Mouse (Mus musculus): ENCODE results near the gene Ccdc151. TPM values are rescaled to one million over a fixed set of nuclear protein-coding genes. Genes with fewer than 3 reads are reported as not detected.

The Ccdc151 gene
- polyA plus RNA-seq, 1 experiment from 2014 or later, result 3.5 TPM

- Histone ChIP-seq H3K4me1 (ENCODE audit: control insufficient read depth, insufficient read depth, low read length) (peaks cover 5% of the 10 kb centered on the region; the same call in 1 of the 2 replicates), H3K27ac (ENCODE audit: low read depth, low read length) (no peak overlapping the region), H3K9ac (ENCODE audit: low read length) (no peak overlapping the region), H3K9me3 (ENCODE audit: control insufficient read depth, low read length) (no peaks in the 10 kb centered on the region), H3K4me2 (ENCODE audit: low read depth) (no peak overlapping the region), H3K36me3 (ENCODE audit: control insufficient read depth, insufficient read depth, low read length) (peaks cover 2% of the 10 kb centered on the region), H3K4me3 (ENCODE audit: low read depth, low read length) (no peak overlapping the region), H3K27me3 (ENCODE audit: control insufficient read depth, insufficient read depth, low read length) (no peaks in the 10 kb centered on the region)
- 87% methylated on average over 10 of the region's 10 CpGs for WGBS
- ATAC-seq (ENCODE audit: insufficient read depth, low FRiP score, low TSS enrichment), result no peak
- DNase-seq (ENCODE audit: low spot score), result no peak
Measured at GRCm38 (mm10) chr9:22037826-22038225, 35.4 kb upstream of the Ccdc151 start.

DNA sequence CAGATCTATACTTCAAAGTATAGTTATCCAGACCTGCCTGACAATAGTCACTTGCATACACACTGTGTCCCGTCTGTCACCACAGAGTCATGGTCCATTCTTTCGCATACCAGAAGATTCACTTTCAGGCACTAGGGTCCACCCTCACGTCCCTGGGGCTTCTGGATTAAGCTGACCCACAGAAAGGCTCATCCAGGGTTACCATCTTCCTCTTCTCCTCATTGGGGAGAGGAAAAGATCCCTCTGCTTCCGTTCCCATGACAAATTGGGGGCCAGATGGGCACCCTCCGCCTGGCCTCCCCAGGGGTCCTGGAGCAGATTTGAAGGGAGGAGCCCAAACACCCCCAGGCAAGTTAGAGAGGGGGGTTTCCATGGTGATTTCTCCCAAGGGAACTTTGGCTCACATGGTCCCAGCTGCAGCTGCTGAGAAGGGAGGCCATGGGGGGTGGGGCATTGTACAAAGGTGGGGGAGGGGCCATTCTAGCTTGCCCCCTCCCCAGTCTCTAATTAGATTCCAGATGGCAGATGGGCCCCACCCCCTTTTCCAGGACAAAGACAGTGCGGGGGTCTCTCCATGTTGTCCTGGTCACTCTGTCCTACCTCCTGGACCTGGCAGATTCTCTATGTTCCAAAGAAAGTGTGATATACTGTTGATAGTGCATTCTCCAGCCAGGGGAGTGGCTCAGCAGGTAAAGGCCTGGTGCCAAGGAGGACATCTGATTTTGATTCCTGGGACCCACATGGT lies 33.0 kb upstream of the Ccdc151 start:
- Histone ChIP-seq H3K4me2 (ENCODE audit: low read depth) (no peak overlapping the region), H3K9ac (ENCODE audit: low read length) (no peak overlapping the region), H3K9me3 (ENCODE audit: control insufficient read depth, low read length) (no peaks in the 10 kb centered on the region), H3K36me3 (ENCODE audit: control insufficient read depth, insufficient read depth, low read length) (peaks cover 3% of the 10 kb centered on the region), H3K27me3 (ENCODE audit: control insufficient read depth, insufficient read depth, low read length) (no peaks in the 10 kb centered on the region), H3K27ac (ENCODE audit: low read depth, low read length) (peak overlapping the region; percentile 73), H3K4me1 (ENCODE audit: control insufficient read depth, insufficient read depth, low read length) (peaks cover 5% of the 10 kb centered on the region; the same call in 1 of the 2 replicates), H3K4me3 (ENCODE audit: low read depth, low read length) (no peak overlapping the region)
- DNase-seq (ENCODE audit: low spot score) (peak; percentile 70), ATAC-seq (ENCODE audit: insufficient read depth, low FRiP score, low TSS enrichment) (peak; percentile 63)
- WGBS, result 38% methylated on average over 6 of the region's 6 CpGs

GRCm38 (mm10) chr9:22030386-22030785 lies 28.0 kb upstream of the Ccdc151 start:
- 93% methylated on average over 9 of the region's 9 CpGs for WGBS
- ATAC-seq (ENCODE audit: insufficient read depth, low FRiP score, low TSS enrichment), result no peak
- Histone ChIP-seq H3K27me3 (ENCODE audit: control insufficient read depth, insufficient read depth, low read length) (no peaks in the 10 kb centered on the region), H3K4me2 (ENCODE audit: low read depth) (no peak overlapping the region), H3K9ac (ENCODE audit: low read length) (no peak overlapping the region), H3K36me3 (ENCODE audit: control insufficient read depth, insufficient read depth, low read length) (peaks cover 8% of the 10 kb centered on the region), H3K9me3 (ENCODE audit: control insufficient read depth, low read length) (no peaks in the 10 kb centered on the region), H3K4me1 (ENCODE audit: control insufficient read depth, insufficient read depth, low read length) (peaks cover 4% of the 10 kb centered on the region; the same call in 1 of the 2 replicates), H3K4me3 (ENCODE audit: low read depth, low read length) (no peak overlapping the region), H3K27ac (ENCODE audit: low read depth, low read length) (no peak overlapping the region)
- DNase-seq (ENCODE audit: low spot score), result no peak

- H3K36me3 ChIP-seq (ENCODE audit: control insufficient read depth, insufficient read depth, low read length), result peaks cover 10% of the 10 kb centered on the region
- no peak overlapping the region for H3K9ac ChIP-seq (ENCODE audit: low read length)
- H3K27me3 ChIP-seq (ENCODE audit: control insufficient read depth, insufficient read depth, low read length), result no peaks in the 10 kb centered on the region
- peak; percentile 52 for ATAC-seq (ENCODE audit: insufficient read depth, low FRiP score, low TSS enrichment)
- no peak overlapping the region for H3K27ac ChIP-seq (ENCODE audit: low read depth, low read length)
- 38% methylated on average over 7 of the region's 7 CpGs for WGBS
- peaks cover 5% of the 10 kb centered on the region; the same call in 1 of the 2 replicates for H3K4me1 ChIP-seq (ENCODE audit: control insufficient read depth, insufficient read depth, low read length)
- no peak overlapping the region for H3K4me3 ChIP-seq (ENCODE audit: low read depth, low read length)
- H3K4me2 ChIP-seq (ENCODE audit: low read depth), result no peak overlapping the region
- peak; percentile 61 for DNase-seq (ENCODE audit: low spot score)
- no peaks in the 10 kb centered on the region for H3K9me3 ChIP-seq (ENCODE audit: control insufficient read depth, low read length)
Measured at GRCm38 (mm10) chr9:22028467-22028866, 26.0 kb upstream of the Ccdc151 start.

DNA sequence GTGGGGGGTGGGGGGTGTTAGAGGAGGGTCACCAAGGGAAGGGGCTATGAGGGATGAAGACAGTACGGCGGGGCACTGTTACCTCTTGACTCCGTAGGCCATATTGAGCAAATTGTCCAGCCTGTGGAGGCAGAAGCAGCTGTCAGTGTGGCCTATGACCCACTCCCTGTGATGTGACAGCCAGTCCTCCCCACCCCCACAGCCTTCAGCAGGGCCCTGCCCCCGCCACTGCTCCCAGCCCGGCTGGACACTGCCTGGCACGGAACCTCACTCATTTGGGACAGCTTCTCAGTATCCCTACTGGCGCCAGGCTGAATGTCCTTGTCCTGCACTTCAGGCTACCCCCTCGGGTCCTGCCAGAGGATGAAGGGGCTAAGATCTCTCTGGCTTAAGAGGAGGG lies 22.2 kb upstream of the Ccdc151 start:
- DNase-seq (ENCODE audit: low spot score) (no peak), ATAC-seq (ENCODE audit: insufficient read depth, low FRiP score, low TSS enrichment) (no peak)
- Histone ChIP-seq H3K9ac (ENCODE audit: low read length) (no peak overlapping the region), H3K27me3 (ENCODE audit: control insufficient read depth, insufficient read depth, low read length) (no peaks in the 10 kb centered on the region), H3K4me3 (ENCODE audit: low read depth, low read length) (no peak overlapping the region), H3K4me2 (ENCODE audit: low read depth) (no peak overlapping the region), H3K9me3 (ENCODE audit: control insufficient read depth, low read length) (no peaks in the 10 kb centered on the region), H3K27ac (ENCODE audit: low read depth, low read length) (no peak overlapping the region), H3K4me1 (ENCODE audit: control insufficient read depth, insufficient read depth, low read length) (peaks cover 5% of the 10 kb centered on the region; the same call in 1 of the 2 replicates), H3K36me3 (ENCODE audit: control insufficient read depth, insufficient read depth, low read length) (peaks cover 4% of the 10 kb centered on the region; the same call in 1 of the 2 replicates)
- whole genome bisulfite sequencing, result 53% methylated on average over 8 of the region's 8 CpGs

DNA sequence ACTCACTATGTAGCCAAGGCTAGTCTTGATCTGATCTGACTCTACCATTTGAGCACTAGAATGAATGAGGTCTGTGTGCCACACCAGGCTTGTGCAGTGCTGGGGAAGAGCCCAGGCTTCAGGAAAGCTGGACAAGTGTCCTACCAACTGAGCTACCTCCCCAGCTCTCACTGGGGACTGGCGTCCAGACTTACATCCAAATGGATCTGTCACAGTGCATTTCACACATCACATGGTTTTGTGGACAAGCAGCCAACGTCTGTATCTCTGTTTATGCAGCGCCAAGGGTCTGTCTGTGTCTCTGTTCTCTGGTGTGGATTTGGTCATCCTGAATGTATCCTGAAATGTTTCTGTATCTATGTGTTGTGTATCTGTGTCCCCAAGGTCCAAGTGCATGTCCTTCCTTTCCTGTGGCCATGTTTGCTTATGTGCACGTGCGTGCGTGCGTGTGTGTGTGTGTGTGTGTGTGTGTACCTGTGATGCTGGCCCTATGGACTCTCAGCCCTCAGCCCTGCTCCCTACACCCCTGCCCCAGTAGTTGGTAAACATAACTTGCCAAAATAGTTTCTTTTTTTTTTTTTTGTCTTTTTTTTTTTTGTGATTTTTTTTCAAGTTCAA lies 14.9 kb upstream of the Ccdc151 start:
- Histone ChIP-seq H3K4me3 (ENCODE audit: low read depth, low read length) (no peak overlapping the region), H3K9ac (ENCODE audit: low read length) (no peak overlapping the region), H3K36me3 (ENCODE audit: control insufficient read depth, insufficient read depth, low read length) (peaks cover 22% of the 10 kb centered on the region), H3K27ac (ENCODE audit: low read depth, low read length) (no peak overlapping the region), H3K4me2 (ENCODE audit: low read depth) (no peak overlapping the region), H3K9me3 (ENCODE audit: control insufficient read depth, low read length) (no peaks in the 10 kb centered on the region), H3K4me1 (ENCODE audit: control insufficient read depth, insufficient read depth, low read length) (no peaks in the 10 kb centered on the region), H3K27me3 (ENCODE audit: control insufficient read depth, insufficient read depth, low read length) (no peaks in the 10 kb centered on the region)
- no peak for ATAC-seq (ENCODE audit: insufficient read depth, low FRiP score, low TSS enrichment)
- WGBS, result 80% methylated on average over 7 of the region's 7 CpGs
- no peak for DNase-seq (ENCODE audit: low spot score)

GRCm38 (mm10) chr9:22016245-22016644 lies 13.8 kb upstream of the Ccdc151 start:
- H3K4me2 ChIP-seq (ENCODE audit: low read depth), result no peak overlapping the region
- no peak for ATAC-seq (ENCODE audit: insufficient read depth, low FRiP score, low TSS enrichment)
- peaks cover 27% of the 10 kb centered on the region for H3K36me3 ChIP-seq (ENCODE audit: control insufficient read depth, insufficient read depth, low read length)
- H3K9ac ChIP-seq (ENCODE audit: low read length), result no peak overlapping the region
- no peak overlapping the region for H3K27ac ChIP-seq (ENCODE audit: low read depth, low read length)
- H3K4me1 ChIP-seq (ENCODE audit: control insufficient read depth, insufficient read depth, low read length), result no peaks in the 10 kb centered on the region
- WGBS, result 68% methylated on average over 10 of the region's 10 CpGs
- H3K27me3 ChIP-seq (ENCODE audit: control insufficient read depth, insufficient read depth, low read length), result no peaks in the 10 kb centered on the region
- DNase-seq (ENCODE audit: low spot score), result no peak
- no peaks in the 10 kb centered on the region for H3K9me3 ChIP-seq (ENCODE audit: control insufficient read depth, low read length)
- H3K4me3 ChIP-seq (ENCODE audit: low read depth, low read length), result no peak overlapping the region

- H3K27ac ChIP-seq (ENCODE audit: low read depth, low read length), result no peak overlapping the region
- ATAC-seq (ENCODE audit: insufficient read depth, low FRiP score, low TSS enrichment), result 0 out of 2 replicates have a peak, but pooled peaks have one; percentile 5
- H3K4me1 ChIP-seq (ENCODE audit: control insufficient read depth, insufficient read depth, low read length), result no peaks in the 10 kb centered on the region; the same call in 1 of the 2 replicates
- WGBS, result 93% methylated on average over 13 of the region's 13 CpGs
- H3K4me3 ChIP-seq (ENCODE audit: low read depth, low read length), result no peak overlapping the region
- no peaks in the 10 kb centered on the region for H3K9me3 ChIP-seq (ENCODE audit: control insufficient read depth, low read length)
- H3K36me3 ChIP-seq (ENCODE audit: control insufficient read depth, insufficient read depth, low read length), result peaks cover 47% of the 10 kb centered on the region
- no peak overlapping the region for H3K4me2 ChIP-seq (ENCODE audit: low read depth)
- no peaks in the 10 kb centered on the region for H3K27me3 ChIP-seq (ENCODE audit: control insufficient read depth, insufficient read depth, low read length)
- H3K9ac ChIP-seq (ENCODE audit: low read length), result no peak overlapping the region
- DNase-seq (ENCODE audit: low spot score), result no peak
Measured at GRCm38 (mm10) chr9:22012731-22013130, 10.3 kb upstream of the Ccdc151 start.

GRCm38 (mm10) chr9:22011055-22011454 lies 8.6 kb upstream of the Ccdc151 start:
- peaks cover 50% of the 10 kb centered on the region for H3K36me3 ChIP-seq (ENCODE audit: control insufficient read depth, insufficient read depth, low read length)
- no peak overlapping the region for H3K9ac ChIP-seq (ENCODE audit: low read length)
- DNase-seq (ENCODE audit: low spot score), result no peak

More at GRCm38 (mm10) chr9:22011055-22011454, 8.6 kb upstream of the Ccdc151 start:
- Histone ChIP-seq H3K4me2 (ENCODE audit: low read depth) (no peak overlapping the region), H3K27me3 (ENCODE audit: control insufficient read depth, insufficient read depth, low read length) (no peaks in the 10 kb centered on the region), H3K9me3 (ENCODE audit: control insufficient read depth, low read length) (no peaks in the 10 kb centered on the region), H3K27ac (ENCODE audit: low read depth, low read length) (no peak overlapping the region), H3K4me1 (ENCODE audit: control insufficient read depth, insufficient read depth, low read length) (no peaks in the 10 kb centered on the region; the same call in 1 of the 2 replicates), H3K4me3 (ENCODE audit: low read depth, low read length) (no peak overlapping the region)
- WGBS, result 97% methylated on average over 5 of the region's 5 CpGs
- no peak for ATAC-seq (ENCODE audit: insufficient read depth, low FRiP score, low TSS enrichment)
